Mouse (Mus musculus): ENCODE measurements around the gene Phldb2. TPM values are rescaled to one million over a fixed set of nuclear protein-coding genes. Genes with fewer than 3 reads are reported as not detected.
A peak's percentile ranks its signal among the peaks of the same experiment; 100 is the strongest.

The Phldb2 gene
- polyA plus RNA-seq, 1 experiment from 2014 or later = 9.5 TPM

DNA sequence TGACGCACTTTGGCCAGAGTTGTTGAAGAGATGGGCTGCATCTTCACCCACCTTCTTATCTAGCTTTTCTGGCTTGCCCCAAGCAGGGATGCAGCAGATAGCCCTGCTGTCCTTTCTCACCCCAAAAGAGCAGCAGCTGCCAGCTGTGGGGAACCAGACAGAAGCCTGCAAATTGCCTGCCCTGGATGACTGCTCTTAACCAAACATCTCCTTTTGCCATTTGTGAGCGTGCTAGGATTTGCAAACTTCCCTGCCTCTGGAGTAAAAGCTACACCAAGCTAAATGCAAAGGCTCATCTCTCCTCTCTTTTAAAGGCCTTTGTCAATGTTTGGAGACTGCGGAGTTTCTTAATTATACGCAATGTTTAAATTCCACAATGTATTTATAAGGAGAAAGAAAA is 111.0 kb downstream of the Phldb2 start:
- Histone ChIP-seq H3K4me2 (replicated peaks; ENCODE audit: low read depth) (peak overlapping the region; percentile 75), H3K4me1 (replicated peaks; ENCODE audit: control insufficient read depth, insufficient read depth, low read length) (no peaks in the 10 kb centered on the region), H3K27ac (ENCODE audit: low read depth, low read length) (no peak overlapping the region), H3K27me3 (replicated peaks; ENCODE audit: control insufficient read depth, insufficient read depth, low read length) (no peaks in the 10 kb centered on the region), H3K36me3 (ENCODE audit: control insufficient read depth, insufficient read depth) (no peaks in the 10 kb centered on the region), H3K9ac (ENCODE audit: low read depth, low read length) (no peak overlapping the region), H3K4me3 (ENCODE audit: low read depth, low read length) (peak overlapping the region; percentile 74), H3K9me3 (ENCODE audit: control insufficient read depth) (no peaks in the 10 kb centered on the region)
- ATAC-seq = no peak
- no peak for TF ChIP-seq CTCF (IDR thresholded peaks at IDR 0.05; ENCODE audit: low read depth)
- WGBS = 54% methylated on average over 4 of the region's 4 CpGs

- Histone ChIP-seq H3K36me3 (ENCODE audit: control insufficient read depth, insufficient read depth) (no peaks in the 10 kb centered on the region), H3K9ac (ENCODE audit: low read depth, low read length) (no peak overlapping the region), H3K27ac (ENCODE audit: low read depth, low read length) (no peak overlapping the region), H3K4me1 (replicated peaks; ENCODE audit: control insufficient read depth, insufficient read depth, low read length) (no peaks in the 10 kb centered on the region), H3K4me3 (ENCODE audit: low read depth, low read length) (no peak overlapping the region), H3K27me3 (replicated peaks; ENCODE audit: control insufficient read depth, insufficient read depth, low read length) (no peaks in the 10 kb centered on the region), H3K9me3 (ENCODE audit: control insufficient read depth) (no peaks in the 10 kb centered on the region), H3K4me2 (replicated peaks; ENCODE audit: low read depth) (peak overlapping the region; percentile 75; the same call in 1 of the 2 replicates)
- WGBS = 76% methylated on average over 3 of the region's 3 CpGs
- no peak for TF ChIP-seq CTCF (IDR thresholded peaks at IDR 0.05; ENCODE audit: low read depth)
- ATAC-seq = no peak
Observed at GRCm38 (mm10) chr16:45841806-45842205, 111.6 kb downstream of the Phldb2 start.

GRCm38 (mm10) chr16:45841016-45841415 is 112.4 kb downstream of the Phldb2 start:
- TF ChIP-seq CTCF (IDR thresholded peaks at IDR 0.05; ENCODE audit: low read depth) = no peak
- H3K27me3 ChIP-seq (replicated peaks; ENCODE audit: control insufficient read depth, insufficient read depth, low read length) = no peaks in the 10 kb centered on the region
- H3K4me3 ChIP-seq (ENCODE audit: low read depth, low read length) = no peak overlapping the region
- H3K27ac ChIP-seq (ENCODE audit: low read depth, low read length) = no peak overlapping the region
- no peaks in the 10 kb centered on the region for H3K9me3 ChIP-seq (ENCODE audit: control insufficient read depth)
- no peaks in the 10 kb centered on the region for H3K36me3 ChIP-seq (ENCODE audit: control insufficient read depth, insufficient read depth)
- no peak overlapping the region for H3K9ac ChIP-seq (ENCODE audit: low read depth, low read length)
- WGBS = 88% methylated on average over 3 of the region's 3 CpGs
- no peak for ATAC-seq
- no peak overlapping the region for H3K4me2 ChIP-seq (replicated peaks; ENCODE audit: low read depth)
- no peaks in the 10 kb centered on the region for H3K4me1 ChIP-seq (replicated peaks; ENCODE audit: control insufficient read depth, insufficient read depth, low read length)

DNA sequence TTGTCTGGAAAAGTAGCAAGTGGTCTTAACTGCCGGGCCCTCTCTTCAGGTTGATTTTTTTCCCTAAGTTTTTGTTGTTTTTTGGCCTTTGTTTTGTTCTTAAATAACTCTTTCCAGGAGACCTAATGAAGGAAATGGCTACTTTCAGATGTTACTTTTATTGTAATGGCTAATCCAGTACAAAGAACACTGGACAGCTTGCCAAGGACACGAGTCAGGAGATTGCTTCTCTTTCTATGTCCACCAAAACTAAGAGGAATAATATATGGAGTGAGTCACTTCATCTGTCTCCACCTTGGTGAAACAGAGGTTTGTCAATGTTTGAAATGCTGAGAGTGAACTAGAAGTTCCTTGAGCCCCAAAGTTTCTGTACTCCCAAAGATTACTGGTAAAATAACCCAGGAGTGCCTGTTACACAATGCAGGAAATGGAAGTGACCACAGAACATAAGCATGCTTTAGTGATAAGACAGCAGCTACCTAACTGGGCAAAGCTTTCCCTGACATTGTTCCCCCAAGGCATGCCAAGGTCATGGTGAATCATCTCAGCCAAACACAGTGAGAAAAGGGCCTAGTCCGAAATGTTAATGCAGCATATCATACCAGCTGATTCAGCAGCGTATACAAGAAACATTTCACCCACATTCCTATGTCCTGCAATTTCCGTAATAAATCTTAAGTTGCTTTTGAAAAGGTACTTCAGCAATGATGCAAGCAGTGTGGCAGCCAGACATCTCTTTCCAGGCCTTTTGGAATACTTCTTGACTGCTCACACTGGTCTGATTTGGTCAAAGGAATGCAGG is 115.7 kb downstream of the Phldb2 start:
- Histone ChIP-seq H3K36me3 (ENCODE audit: control insufficient read depth, insufficient read depth) (no peaks in the 10 kb centered on the region), H3K4me3 (ENCODE audit: low read depth, low read length) (no peak overlapping the region), H3K9me3 (ENCODE audit: control insufficient read depth) (no peaks in the 10 kb centered on the region), H3K4me1 (replicated peaks; ENCODE audit: control insufficient read depth, insufficient read depth, low read length) (no peaks in the 10 kb centered on the region), H3K9ac (ENCODE audit: low read depth, low read length) (no peak overlapping the region), H3K27ac (ENCODE audit: low read depth, low read length) (no peak overlapping the region), H3K4me2 (replicated peaks; ENCODE audit: low read depth) (no peak overlapping the region), H3K27me3 (replicated peaks; ENCODE audit: control insufficient read depth, insufficient read depth, low read length) (no peaks in the 10 kb centered on the region)
- 34% methylated on average over 5 of the region's 5 CpGs for WGBS
- peak; percentile 66 for ATAC-seq
- TF ChIP-seq CTCF (IDR thresholded peaks at IDR 0.05; ENCODE audit: low read depth) = no peak

DNA sequence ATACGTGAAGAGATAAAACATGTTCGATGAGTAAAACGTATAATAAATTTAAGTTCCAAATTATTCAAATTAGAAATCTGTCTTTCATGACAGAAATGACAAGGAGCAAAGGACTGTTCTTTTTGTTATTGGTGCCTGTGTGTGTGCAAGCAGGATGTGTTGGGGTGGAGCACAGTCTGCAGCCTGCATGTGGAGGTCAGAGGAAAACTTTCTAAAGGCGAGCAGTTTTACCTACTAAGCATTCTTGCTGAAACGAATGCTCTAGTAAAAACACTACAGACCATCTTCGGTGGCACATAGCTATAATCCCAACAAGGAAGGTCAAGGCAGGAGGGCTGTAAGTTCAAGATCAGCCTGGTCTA is 120.7 kb downstream of the Phldb2 start:
- H3K27ac ChIP-seq (ENCODE audit: low read depth, low read length) = no peak overlapping the region
- TF ChIP-seq CTCF (IDR thresholded peaks at IDR 0.05; ENCODE audit: low read depth) = no peak
- ATAC-seq = no peak
- no peaks in the 10 kb centered on the region for H3K36me3 ChIP-seq (ENCODE audit: control insufficient read depth, insufficient read depth)
- peaks cover 5% of the 10 kb centered on the region; the same call in 1 of the 2 replicates for H3K4me1 ChIP-seq (replicated peaks; ENCODE audit: control insufficient read depth, insufficient read depth, low read length)
- H3K4me2 ChIP-seq (replicated peaks; ENCODE audit: low read depth) = no peak overlapping the region
- no peaks in the 10 kb centered on the region for H3K27me3 ChIP-seq (replicated peaks; ENCODE audit: control insufficient read depth, insufficient read depth, low read length)
- H3K9ac ChIP-seq (ENCODE audit: low read depth, low read length) = no peak overlapping the region
- H3K4me3 ChIP-seq (ENCODE audit: low read depth, low read length) = no peak overlapping the region
- H3K9me3 ChIP-seq (ENCODE audit: control insufficient read depth) = no peaks in the 10 kb centered on the region
- WGBS = 14% methylated on average over 6 of the region's 6 CpGs

- Histone ChIP-seq H3K4me1 (replicated peaks; ENCODE audit: control insufficient read depth, insufficient read depth, low read length) (peaks cover 5% of the 10 kb centered on the region; the same call in 1 of the 2 replicates), H3K4me2 (replicated peaks; ENCODE audit: low read depth) (no peak overlapping the region), H3K36me3 (ENCODE audit: control insufficient read depth, insufficient read depth) (no peaks in the 10 kb centered on the region), H3K9me3 (ENCODE audit: control insufficient read depth) (no peaks in the 10 kb centered on the region), H3K27ac (ENCODE audit: low read depth, low read length) (no peak overlapping the region), H3K27me3 (replicated peaks; ENCODE audit: control insufficient read depth, insufficient read depth, low read length) (no peaks in the 10 kb centered on the region), H3K9ac (ENCODE audit: low read depth, low read length) (no peak overlapping the region), H3K4me3 (ENCODE audit: low read depth, low read length) (no peak overlapping the region)
- peak; percentile 67 for TF ChIP-seq CTCF (IDR thresholded peaks at IDR 0.05; ENCODE audit: low read depth)
- no peak; the same call in 1 of the 2 replicates for ATAC-seq
- 27% methylated on average over 8 of the region's 8 CpGs for WGBS
Observed at GRCm38 (mm10) chr16:45832061-45832746, 121.2 kb downstream of the Phldb2 start.

Data from intestine, postnatal 0 days (tissue).